Mouse (Mus musculus) granulocyte monocyte progenitor cell, adult 5-6 weeks (primary cell): ENCODE results near the gene Epx. TPM values are rescaled to one million over a fixed set of nuclear protein-coding genes. Genes with fewer than 3 reads are reported as not detected.
A peak's percentile ranks its signal among the peaks of the same experiment; 100 is the strongest.

Experiments used
- ATAC-seq: replicated peaks from 2 replicates; pipeline ENCODE4 v1.8.0; 2016; ENCODE audit warnings: mild to moderate bottlenecking, moderate TSS enrichment, inconsistent platforms; ENCODE audit not compliant: poor library complexity, severe bottlenecking
- total RNA-seq, 2 experiments: library from RNA; stranded (forward) in 1 of 2; stranded (reverse) in 1 of 2; fragments of 200-712, 200-1000 nt in 1 of 2; fragments of >200 nt in 1 of 2; fragmentation: Nextera tagmentation in 1 of 2; gene quantifications; 2 replicates each; pipeline ENCODE4 v1.2.3; 2014 to 2017

The Epx gene
- total RNA-seq, 2 experiments from 2014 or later = 0.82 to 4.4 TPM

DNA sequence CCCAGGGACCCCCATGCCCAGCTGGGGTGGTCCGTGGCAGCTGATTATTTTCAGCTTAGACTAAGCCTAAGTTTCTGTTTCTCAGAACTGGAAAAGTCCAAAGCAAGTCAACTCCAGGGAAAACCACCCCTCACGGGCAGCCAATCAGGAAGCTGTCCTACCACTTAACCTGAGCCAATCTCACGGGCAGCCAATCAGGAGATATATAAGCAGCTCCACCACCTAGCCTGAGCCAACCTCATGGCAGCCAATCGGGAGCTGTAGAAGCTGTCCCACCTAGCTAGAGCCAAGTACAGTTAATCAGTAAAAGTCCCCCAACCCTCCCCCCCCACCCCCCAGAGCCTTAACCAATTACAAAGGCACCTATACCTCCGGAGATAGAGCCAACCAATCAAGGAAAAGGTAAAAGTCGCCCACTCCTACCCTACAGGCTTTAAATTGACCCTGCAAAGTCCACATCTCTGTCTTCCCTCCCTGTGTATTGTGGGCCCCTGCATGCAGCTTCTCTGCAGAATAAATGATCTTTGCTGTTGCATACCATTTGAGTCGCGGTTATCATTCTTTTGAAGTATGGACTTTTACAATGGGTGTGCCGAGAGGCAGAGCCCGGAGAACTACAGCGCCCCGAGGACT lies 28.3 kb downstream of the Epx start:
- no peak for ATAC-seq

DNA sequence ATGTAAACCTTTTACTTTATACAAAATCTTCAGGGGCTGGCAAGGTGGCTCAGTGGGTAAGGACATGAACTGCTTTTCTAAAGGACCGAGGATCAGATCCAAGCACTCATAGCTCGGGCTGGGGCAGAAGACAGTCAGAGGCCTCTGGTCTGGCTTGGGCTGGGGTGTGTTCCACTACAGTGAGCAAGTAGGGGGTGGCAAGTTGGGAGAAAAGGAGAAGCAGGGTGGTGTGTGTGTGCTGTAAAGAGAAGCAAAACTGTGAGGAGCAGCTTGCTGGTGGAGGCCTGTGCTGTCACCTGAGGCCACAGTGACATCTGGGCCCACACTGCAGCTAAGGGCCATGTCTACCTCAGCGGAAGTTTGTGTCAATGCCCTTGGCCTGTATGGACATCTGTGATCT lies 33.9 kb downstream of the Epx start:
- no peak for ATAC-seq

DNA sequence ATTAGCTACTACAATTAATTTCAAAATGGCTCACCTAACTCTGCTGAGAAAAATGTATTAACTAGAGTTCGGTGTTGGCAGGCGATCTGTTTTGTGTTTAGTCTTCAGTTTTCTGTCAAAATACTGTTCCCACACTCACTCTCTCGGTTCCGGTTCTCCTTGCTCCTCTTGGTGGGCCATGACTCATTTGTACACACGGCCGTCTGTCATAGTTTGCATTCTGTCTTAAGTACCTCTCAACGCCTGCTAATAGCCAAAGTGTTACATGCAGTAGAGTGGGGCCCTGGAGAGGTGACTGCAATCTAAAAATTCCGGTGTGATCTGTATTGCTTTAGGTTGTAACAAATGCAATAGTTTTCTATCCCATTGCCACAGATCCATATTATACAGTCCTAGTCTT lies 34.7 kb downstream of the Epx start:
- no peak for ATAC-seq

DNA sequence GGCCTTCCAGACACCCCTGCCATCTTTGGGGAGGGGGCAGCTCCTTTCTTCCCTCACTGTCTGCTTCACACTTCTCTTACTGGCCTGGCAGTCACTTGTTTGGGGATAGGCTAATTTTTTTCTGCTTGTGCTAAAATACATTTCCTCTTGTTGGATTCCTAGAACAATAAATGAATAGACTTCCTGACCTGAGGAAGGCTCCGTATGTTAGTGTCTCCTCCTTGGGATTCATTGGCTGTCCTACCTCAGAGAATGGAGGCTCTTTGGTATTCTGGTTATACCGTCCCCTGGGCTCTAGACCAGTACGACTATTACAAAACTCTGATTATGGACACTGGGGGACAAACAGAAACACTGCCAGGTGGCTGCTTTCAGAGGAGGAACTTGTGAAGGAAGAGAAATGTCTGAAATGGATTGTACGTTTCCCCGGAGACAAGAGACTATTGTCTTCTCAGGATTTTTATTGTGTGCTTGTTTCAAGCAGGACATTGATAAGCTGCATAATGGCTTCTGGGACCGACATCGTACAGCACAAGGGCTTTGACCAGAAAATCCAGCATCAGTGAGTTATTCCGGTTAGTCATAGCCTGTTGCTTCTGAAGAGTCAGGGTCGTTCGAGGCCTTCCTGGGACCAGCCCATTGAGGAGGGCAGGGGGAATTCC lies 47.0 kb downstream of the Epx start, which contains the start of gene Lpo:
Gene Lpo, minus strand, starts transcription at position 51 of the 662 bp plus-strand sequence.
- ATAC-seq = no peak

DNA sequence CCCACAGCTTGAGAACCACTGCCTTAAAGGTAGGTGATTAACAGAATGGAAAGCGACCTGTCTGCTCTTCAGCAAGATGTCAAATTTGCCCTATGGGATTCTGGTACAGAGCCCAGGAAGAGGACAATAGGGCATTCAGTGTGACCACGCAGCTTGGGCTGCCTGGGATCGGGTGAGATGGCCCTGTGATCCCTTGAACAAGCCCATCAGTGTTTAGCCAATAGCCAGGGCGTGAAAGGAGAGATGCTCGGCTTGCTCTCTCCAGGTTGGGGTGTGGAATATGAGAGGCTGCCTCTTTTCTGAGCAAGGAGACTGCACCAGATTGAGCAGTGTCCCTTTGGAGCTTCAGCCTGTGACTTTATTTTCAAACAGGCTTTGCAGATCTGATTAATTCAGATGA lies 53.8 kb downstream of the Epx start:
- no peak for ATAC-seq

DNA sequence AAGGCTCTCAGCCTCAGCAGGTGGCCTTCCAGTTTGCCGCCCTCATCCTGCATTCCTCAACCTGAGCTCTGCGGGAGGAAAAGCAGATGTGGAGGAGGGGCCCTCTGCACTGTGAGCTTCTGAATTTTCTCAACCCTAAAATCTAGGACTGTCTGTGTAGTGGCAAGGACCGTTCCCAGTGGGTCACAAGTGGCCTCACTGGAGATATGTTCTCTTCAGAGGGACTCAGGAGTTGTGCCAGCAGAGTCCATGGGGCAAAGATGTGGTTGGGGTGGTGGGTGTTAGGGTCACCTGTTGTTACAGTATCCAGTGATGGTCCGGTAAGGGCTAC lies 57.9 kb downstream of the Epx start:
- no peak for ATAC-seq

DNA sequence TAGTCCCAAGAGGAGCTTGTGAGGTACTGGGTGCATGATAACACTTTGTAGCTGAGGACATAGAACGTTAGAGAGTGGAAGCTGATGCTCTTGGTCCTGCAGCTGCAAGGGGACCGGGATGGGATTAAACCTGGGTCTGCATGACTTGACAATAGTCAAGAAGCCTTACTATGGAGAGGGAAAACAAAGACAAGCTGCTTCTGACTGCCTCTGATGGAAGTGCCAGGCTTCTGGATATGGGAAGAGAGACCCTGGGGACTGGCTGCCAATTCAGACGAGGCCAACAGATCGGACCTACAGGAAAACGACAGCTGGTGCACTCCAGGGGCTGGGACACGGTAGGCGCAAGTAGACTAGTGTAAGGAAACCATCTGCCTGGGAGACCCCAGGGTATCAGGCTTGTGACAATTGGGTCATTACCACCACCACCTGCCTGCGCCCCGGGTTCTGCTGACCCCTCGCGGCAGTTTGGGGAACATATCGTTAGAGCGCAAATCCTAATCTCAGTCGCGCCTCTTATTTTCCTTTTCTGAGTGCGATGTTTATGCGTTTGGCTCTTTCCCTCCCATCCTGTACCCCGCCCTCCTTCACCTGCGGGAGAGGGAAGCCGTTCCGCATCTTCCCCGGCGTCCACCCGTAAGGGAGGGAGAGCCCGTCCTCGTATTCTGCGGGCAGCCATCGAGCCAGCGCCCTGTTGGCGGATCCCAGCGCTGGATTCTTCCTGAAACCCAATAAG lies 58.5 kb downstream of the Epx start:
- ATAC-seq = peak; percentile 71

DNA sequence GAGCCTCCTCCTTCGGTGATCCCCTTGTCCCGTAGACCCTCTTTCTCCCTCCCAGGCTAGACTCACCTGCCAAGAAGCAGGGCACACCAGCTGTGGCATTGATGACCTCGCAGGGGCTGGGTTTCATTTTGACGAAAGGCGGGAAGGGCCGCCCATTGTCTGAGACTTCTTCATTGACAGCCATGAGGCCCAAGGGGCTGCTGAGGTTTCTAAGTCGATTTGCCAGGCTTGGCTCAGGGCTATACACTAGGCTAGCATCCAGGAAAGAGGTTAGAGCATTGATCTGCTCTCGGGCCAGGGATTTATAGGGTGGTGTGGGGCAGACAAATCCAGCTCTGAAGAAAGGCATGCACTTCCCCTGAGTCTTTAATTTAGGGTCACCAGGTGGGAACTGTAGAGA lies 60.5 kb downstream of the Epx start:
- no peak for ATAC-seq

Other genes starting within 250 kb of the Epx start
- gene Rnf43, start 212.8 kb downstream of the Epx start, total RNA-seq (2014; fragmentation: Nextera tagmentation) = 4.5 and 16.1 TPM in 2 replicates
- gene Rnf43, start 212.8 kb downstream of the Epx start, total RNA-seq (2017) = 4.2 and 6.7 TPM in 2 replicates
- 130 and 136 TPM in 2 replicates for gene Supt4a, start 138.0 kb downstream of the Epx start, total RNA-seq (2014; fragmentation: Nextera tagmentation)
- 58.6 and 81.1 TPM in 2 replicates for gene Supt4a, start 138.0 kb downstream of the Epx start, total RNA-seq (2017)
- 100 and 132 TPM in 2 replicates for gene Tspoap1, start 115.0 kb downstream of the Epx start, total RNA-seq (2014; fragmentation: Nextera tagmentation)
- 51.8 and 56.2 TPM in 2 replicates for gene Tspoap1, start 115.0 kb downstream of the Epx start, total RNA-seq (2017)
- 13,307 and 13,753 TPM in 2 replicates for gene Mpo, start 82.0 kb downstream of the Epx start, total RNA-seq (2014; fragmentation: Nextera tagmentation)
- 9,750 and 13,011 TPM in 2 replicates for gene Mpo, start 82.0 kb downstream of the Epx start, total RNA-seq (2017)
- not detected in 2 replicates for gene Lpo, start 47.2 kb downstream of the Epx start, total RNA-seq (2014; fragmentation: Nextera tagmentation)
- not detected in 2 replicates for gene Lpo, start 47.2 kb downstream of the Epx start, total RNA-seq (2017)
- 12.5 and 28.4 TPM in 2 replicates for gene Mks1, start 22.3 kb downstream of the Epx start, total RNA-seq (2014; fragmentation: Nextera tagmentation)
- 3.7 and 10.9 TPM in 2 replicates for gene Mks1, start 22.3 kb downstream of the Epx start, total RNA-seq (2017)
- gene Olfr462, start 16.7 kb upstream of the Epx start, total RNA-seq (2014; fragmentation: Nextera tagmentation) = not detected in 2 replicates
- gene Olfr462, start 16.7 kb upstream of the Epx start, total RNA-seq (2017) = not detected in 2 replicates
- not detected in 2 replicates for gene Olfr463, start 21.9 kb upstream of the Epx start, total RNA-seq (2014; fragmentation: Nextera tagmentation)
- gene Olfr463, start 21.9 kb upstream of the Epx start, total RNA-seq (2017) = not detected in 2 replicates
- not detected in 2 replicates for gene Olfr464, start 45.4 kb upstream of the Epx start, total RNA-seq (2014; fragmentation: Nextera tagmentation)
- not detected in 2 replicates for gene Olfr464, start 45.4 kb upstream of the Epx start, total RNA-seq (2017)
- gene Dynll2, start 112.0 kb upstream of the Epx start, total RNA-seq (2014; fragmentation: Nextera tagmentation) = 20.9 and 24.9 TPM in 2 replicates
- gene Dynll2, start 112.0 kb upstream of the Epx start, total RNA-seq (2017) = 12.3 and 17.3 TPM in 2 replicates
- gene Srsf1, start 171.8 kb upstream of the Epx start, total RNA-seq (2014; fragmentation: Nextera tagmentation) = 195 and 201 TPM in 2 replicates
- 500 and 715 TPM in 2 replicates for gene Srsf1, start 171.8 kb upstream of the Epx start, total RNA-seq (2017)
- 28.2 and 32.0 TPM in 2 replicates for gene Vezf1, start 192.7 kb upstream of the Epx start, total RNA-seq (2014; fragmentation: Nextera tagmentation)
- 14.3 and 15.8 TPM in 2 replicates for gene Vezf1, start 192.7 kb upstream of the Epx start, total RNA-seq (2017)
- 0.92 and 1.1 TPM in 2 replicates for gene Cuedc1, start 222.5 kb upstream of the Epx start, total RNA-seq (2014; fragmentation: Nextera tagmentation)
- 1.5 and 1.6 TPM in 2 replicates for gene Cuedc1, start 222.5 kb upstream of the Epx start, total RNA-seq (2017)